Mouse (Mus musculus) NIH3T3 (cell line): ENCODE results near the gene Fcgrt.
"Not testable (repeated sequence)": the region's sequence is repeated elsewhere in the genome, so short reads cannot be mapped to it uniquely, and the experiment has no call there.

Experiments
- DNase-seq: peaks from one replicate; pipeline ENCODE4 v3.0.0-alpha.2; 2012; ENCODE audit warnings: low read depth

Fcgrt gene

DNA sequence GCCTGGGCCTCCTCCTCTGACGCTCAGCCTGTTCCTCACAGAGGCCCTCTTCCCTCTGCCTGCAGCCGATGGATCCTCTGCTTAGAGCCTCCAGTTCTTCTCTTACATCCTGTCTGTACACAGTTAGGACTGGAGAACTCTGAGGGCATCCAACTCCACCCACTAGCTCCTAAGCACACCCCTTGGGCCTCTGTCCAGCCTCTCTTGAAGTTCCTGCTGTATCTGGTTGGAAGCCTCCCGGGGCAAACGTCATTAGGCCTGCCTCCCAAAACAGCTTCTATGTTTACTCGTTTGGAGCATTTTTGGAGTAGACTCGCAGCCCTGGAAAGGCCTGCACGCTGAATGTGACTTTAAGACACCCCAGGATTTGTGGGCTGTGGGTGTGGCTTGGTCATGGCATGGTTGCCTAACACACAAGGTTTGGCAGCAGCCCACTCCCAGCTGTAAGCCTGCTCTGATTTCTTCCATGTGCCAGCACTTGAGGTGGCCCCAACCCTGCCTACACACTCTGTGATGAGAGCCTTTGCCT lies at the start of gene Fcgrt:
TSS of gene Fcgrt (minus strand) at position 200 of the 529 bp plus-strand sequence.
- DNase-seq: peak; percentile 99

DNA sequence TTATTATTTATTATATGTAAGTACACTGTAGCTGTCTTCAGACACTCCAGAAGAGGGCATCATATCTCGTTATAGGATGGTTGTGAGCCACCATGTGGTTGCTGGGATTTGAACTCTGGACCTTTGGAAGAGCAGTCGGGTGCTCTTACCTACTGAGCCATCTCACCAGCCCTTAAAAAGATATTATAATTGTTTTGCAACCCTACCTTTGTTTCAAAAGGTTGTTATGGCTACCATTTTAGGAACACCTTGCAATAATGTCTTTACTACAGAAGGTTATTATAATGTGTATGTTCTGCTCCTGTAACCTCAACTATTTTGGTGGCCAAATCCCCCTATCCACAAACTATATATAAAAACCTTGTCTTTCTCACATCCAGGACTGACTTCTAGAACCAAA lies 49.4 kb upstream of the Fcgrt start:
- not testable (repeated sequence) for DNase-seq

- DNase-seq: peak; percentile 78
These were observed 47.7 kb upstream of the Fcgrt start for GRCm38 (mm10) chr7:45151303-45151702.

DNA sequence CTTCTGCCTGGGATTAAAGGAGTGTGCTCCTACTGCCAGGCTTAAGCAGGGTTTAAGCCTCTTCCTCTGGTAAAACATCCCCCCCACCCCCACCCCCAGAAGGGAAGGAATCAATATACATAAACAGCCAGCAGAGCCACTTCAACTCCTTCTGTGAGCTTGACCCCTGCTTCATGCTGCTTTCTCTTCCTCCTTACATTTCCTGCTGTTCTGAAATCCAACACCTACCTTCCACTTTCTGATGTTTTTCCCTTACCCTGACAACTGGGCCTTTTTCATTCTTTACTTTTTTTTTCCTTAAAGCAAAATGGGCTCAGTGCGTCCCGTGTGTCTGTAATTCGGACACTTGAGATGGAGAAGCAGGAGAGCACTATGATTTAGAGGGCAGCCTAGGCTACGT lies 46.7 kb upstream of the Fcgrt start:
- DNase-seq: no peak

DNA sequence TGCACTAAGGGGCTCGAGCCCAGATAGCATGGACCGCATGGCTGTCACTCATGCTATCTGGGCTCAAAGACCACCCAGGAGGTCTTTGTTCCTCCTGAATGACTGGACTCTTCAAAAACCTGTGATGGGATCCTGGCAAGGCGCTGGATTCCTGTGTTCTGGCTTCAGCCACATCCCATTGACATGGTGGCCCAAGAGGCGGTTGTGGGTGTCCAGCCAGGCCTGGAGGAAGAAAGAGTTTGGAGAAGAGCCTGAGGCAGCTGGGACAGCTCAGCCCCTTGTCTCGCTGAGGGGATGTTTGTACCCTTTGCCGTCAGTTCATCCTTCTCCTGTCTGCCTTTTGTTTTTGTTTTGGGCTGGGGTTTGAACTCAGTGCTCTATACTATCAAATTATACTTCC lies 45.9 kb upstream of the Fcgrt start:
- DNase-seq: no peak

- no peak for DNase-seq
These were observed 45.0 kb upstream of the Fcgrt start for GRCm38 (mm10) chr7:45148534-45149098.

DNA sequence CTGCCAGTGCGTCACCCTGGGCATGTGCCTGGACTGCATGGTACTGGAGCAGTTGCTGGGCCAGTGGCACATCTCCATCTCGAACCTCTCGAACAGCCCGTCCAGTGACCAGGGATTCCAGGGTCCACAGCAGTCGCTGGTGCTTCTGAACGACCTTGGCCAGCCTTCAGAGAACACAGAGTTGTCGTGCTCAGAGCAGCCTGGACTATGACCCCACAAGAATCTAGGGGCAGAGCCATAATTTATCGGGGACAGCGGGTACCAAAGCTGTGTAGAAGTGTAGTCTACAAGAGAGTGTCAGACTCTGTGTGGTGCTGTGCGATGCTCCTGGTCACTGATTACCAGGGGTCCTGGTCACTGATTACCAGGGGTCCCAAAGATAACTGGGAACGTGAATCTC lies 44.2 kb upstream of the Fcgrt start:
- DNase-seq: no peak

DNA sequence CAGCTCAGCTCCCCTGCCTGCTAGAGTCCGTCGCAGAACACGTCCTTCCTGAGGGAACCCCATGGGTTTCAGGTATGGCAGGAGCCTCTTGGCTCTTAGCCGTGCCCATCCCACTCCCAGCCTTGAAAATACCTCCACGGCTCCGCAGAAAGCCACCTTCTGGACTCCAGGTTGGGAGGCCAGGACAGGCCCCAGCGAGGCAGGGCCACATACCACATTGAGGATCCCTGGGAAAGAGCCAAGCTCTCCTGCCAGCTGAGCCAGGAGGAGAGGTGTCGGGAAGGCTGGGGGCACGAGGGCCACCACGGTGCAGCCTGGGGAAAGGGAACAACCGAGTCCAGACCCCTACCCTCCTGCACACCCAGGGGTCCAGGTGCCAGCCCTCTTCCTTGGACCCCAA lies 43.6 kb upstream of the Fcgrt start:
- DNase-seq: no peak

DNA sequence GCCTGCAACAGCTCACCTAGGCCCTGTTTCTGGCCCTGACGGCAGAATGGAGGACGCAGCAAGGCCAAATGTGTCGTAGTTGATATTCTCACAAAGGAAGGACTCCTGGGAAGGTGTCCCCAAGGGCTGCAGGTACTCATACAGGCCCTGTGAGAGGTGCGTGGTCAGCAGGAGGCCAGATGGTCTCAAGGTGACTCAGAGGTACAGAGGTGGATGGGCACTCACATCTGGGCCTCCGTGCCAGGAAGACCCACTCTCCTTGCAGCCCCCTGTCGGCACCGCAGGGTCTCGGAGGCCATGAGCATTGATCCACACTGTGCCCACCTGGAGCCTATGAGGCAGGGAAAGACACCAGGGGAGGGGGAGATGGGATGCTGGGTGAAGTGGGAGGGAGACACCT lies 41.8 kb upstream of the Fcgrt start:
- no peak for DNase-seq

- DNase-seq: no peak
These were observed 40.9 kb upstream of the Fcgrt start for GRCm38 (mm10) chr7:45144368-45145174.

DNA sequence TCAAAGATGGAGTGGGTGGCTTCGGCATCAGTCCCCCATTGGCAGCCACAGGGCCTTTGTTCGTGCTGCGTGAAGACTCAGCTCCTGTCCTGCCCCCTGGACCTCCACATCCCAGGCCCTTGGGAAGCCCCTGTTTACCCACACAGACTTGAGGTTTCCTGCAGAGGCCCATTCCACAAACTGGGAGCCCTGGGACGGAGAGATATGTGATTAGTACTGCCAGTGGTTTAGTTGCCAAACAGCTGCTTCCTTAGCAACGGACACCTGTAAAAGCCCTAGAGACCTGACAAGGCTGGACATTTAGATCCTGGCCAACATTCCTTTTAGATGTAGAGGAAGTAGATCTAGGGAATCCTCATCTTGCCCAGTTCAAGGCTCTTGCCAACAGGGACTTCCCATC lies 38.3 kb upstream of the Fcgrt start:
- no peak for DNase-seq

DNA sequence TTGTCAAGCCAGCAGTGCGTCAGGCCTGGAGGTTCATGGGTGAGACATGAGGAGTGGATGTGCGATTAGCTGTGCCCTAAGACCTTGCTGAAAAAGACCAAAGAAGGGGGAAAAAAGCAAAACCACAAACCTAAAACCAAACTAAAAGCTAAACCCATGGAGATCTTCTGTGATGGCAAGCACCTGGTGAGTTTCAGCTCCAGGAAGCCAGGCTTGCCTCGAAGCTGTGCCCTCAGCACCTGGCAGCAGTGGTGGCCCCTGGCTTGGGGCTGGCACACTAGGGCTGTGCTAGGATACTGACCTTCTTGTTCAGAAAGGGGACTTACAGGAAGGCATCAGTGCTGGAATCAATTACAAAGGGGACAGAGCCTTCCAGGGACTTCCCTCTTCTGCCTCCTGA lies 37.7 kb upstream of the Fcgrt start:
- DNase-seq: no peak

DNA sequence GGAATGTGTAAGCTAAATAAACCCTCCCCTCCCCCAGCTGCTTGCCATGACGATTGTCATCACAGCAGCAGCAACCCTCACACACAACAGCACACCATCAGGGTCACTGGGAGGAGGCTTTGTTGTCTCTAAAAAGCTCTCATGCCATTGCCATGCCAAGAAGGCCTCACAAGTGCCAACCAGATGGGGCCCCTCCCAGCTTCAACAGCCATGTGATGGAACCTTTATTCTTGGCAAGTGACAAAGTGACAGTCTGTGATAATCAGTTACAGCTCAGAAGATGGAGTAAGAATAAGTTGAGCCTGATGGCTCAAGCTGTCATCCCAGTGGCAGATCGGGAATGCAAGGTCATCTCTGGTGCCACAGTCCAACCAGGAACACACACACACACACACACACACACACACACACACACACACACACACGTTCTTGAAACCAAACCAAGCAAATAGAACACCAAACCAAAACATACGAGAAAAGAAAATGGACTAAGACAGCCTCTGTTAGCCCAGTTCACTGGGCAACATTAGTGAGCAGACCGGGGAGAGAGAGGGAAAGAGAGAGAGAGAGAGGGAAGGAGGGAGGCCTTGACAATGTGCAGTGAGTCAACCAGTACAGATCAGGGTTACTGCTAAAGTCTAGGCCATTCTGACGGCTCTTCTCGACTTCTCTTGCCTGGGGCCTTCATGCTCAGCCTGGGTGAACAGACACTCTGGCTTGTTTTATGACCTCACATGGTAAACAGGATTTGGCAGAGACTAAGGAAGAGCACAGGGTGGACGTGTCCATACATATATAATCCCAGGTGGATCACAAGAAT lies 36.5 kb upstream of the Fcgrt start:
- DNase-seq: no peak

- no peak for DNase-seq
These were observed 34.8 kb upstream of the Fcgrt start for GRCm38 (mm10) chr7:45138403-45138802.

DNA sequence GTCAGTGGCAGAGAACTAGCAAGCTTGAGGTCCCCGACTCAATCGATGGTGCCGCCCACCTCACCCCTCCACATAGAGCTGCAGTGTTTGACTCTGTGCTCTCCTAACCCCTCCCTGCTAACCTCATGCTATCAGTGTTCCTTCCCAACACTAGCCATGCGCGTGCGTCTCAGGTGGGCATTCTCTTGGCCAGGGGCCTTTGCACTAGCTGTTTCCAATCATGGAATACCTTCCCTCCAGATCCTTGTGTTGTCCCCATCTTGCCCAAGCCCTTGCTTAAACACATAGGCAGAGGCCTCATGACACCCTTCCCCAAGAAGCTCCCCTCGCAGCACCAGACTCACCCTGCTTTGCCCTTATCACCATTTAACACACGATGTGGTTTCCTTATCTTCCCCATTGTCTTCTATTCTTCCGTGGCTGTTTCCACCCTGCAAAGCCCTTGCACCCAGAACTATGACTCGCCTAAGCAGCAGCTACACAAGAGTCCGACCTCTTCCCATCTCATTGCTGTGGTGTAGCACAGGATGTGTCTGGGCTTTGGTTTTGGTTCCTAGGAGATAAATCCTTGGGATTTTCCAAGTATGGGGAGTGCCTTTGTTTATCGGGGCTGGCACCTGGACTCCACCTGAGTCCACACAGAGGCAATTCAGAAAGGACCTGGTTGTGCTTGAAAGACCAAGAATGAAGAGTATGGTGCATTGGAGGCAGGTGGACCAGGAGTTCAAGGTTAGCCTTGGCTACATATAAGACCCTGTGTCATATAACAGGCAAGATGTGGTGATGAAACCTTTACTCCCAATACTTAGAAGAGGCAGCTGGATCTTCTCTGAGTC lies 33.7 kb upstream of the Fcgrt start:
- no peak for DNase-seq

- peak; percentile 97 for DNase-seq
These were observed 32.4 kb upstream of the Fcgrt start, which contains the start of the genes Gm45713 and Flt3l for GRCm38 (mm10) chr7:45135993-45136567. Gm45713 (minus strand) TSS chr7:45136231. Flt3l (minus strand) TSS chr7:45136432.

DNA sequence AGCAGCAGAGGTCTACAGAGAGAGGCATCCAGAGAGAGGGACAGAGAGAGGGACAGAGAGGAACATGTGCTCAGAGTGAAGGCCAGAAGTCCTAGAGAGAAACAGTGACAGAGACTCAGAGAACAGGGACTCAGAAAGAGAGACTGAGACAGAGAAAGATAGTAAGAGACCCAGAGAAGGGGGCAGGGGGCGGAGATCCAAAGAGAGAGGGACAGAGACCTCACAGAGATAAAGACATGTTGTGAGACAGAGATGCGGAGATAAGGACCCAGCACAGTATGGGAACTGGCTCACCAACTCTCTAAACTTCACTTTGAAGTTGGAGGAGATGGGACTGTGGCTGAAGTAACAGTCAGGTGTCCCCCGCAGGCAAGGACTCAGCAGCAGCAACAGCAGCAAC lies 31.7 kb upstream of the Fcgrt start:
- no peak for DNase-seq

DNA sequence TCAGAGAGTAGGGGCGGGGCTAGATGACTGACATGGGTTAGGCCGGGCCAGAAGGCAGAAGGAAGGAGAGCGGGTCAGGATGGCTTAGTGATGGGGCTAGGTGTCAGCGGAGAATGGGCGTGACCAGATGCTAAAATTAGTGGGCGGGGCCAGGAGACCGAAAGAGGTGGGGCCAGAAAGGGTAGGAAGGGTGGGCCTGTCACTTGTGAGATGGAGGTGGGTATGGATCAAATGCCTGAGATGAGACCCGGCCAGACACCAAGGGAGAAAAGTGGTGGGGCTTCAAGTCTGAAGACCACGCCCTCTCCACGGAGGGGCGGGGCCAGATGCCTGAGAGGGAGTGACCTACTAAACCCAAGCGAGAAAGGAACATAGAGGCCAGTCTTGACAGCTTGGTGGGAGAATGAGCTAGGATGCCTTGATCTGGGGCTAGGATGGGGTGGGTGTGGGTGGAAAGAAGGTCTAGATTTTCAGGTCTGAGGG lies 30.9 kb upstream of the Fcgrt start:
- peak; percentile 68 for DNase-seq

DNA sequence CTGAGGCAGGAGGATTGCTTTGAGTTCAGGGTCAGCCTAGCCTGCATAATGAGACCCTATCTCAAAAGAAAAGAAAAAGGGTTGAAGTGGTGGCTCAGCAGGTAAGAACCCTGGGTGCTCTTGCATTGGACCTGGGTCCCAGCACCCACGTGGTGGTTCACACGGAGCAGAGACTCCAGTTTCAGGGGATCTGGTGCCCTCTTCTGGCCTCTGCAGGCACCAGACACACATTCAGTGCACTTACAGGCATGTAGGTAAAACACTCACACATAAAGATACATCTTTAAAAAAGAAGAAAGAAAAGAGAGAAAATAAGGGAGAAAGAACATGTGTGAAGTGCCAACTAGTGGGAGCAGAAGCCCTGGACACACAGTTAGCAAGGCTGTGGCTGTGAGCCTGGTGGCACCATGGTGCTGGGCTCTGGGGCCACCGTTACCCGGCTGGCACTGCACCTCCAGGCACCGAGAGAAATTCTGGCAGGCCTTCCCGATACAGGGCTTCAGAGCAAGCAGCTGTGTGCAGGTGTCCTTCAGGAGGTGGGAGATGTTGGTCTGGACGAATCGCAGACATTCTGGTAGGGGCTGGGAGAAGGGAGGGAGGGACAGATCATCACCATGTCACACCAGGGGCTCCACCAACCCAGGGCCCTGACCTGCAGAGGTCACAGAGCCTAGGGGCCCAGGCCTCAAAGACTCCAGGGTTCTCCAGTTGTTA lies 30.0 kb upstream of the Fcgrt start:
- DNase-seq: no peak

DNA sequence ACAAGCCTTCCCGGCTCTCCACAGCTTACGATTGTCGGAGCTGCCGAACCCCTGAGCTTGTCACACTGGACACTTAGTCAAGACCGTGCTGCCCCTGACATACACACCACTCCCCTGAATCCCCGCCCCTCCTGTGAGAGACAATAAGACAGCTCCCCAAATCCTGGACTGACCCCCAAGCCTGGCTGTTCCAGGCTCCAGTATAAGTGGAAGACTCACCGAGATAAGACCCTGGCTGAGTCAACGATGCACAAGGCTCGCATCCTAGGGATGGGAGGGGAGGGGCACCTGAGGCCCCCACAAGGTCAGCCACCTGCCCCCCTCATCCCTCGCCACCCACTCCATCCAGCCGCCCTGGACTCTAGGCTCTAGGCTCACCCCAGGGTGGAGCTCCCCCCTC lies 28.2 kb upstream of the Fcgrt start:
- DNase-seq: no peak
